Mouse (Mus musculus): Measurements from ENCODE around the gene Defb35. TPM values are rescaled to one million over a fixed set of nuclear protein-coding genes. Genes with fewer than 3 reads are reported as not detected.
"Not testable (repeated sequence)": the region's sequence is repeated elsewhere in the genome, so short reads cannot be mapped to it uniquely, and the experiment has no call there.

Gene Defb35
- not detected in 2 replicates for polyA plus RNA-seq (2015; fragmentation: Nextera tagmentation; extraction: Ambion mirVana)

DNA sequence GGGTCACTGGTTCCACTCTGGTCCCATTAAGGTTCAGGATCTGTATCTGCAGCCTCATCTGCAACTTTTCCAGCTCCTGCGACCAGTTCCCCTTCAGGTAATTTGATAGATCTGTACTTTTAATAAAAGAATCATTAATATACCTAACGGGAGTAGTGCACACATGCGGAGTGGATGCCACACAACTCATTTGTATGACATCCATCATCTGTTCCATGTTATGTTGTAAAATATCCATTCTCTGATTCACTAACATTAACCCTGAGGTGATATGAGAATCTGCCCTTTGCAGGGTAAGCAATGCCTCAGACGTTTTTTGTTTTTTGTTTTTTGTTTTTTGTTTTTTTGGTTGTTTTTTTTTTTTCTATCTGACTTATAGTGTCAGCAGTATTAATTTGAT lies at the start of gene Defb35:
Gene Defb35, plus strand, starts transcription at position 301 of the 400 bp plus-strand sequence.
- WGBS, result 78% methylated on average over 4 of the region's 4 CpGs
- H3K9me3 ChIP-seq, result not testable (repeated sequence)

DNA sequence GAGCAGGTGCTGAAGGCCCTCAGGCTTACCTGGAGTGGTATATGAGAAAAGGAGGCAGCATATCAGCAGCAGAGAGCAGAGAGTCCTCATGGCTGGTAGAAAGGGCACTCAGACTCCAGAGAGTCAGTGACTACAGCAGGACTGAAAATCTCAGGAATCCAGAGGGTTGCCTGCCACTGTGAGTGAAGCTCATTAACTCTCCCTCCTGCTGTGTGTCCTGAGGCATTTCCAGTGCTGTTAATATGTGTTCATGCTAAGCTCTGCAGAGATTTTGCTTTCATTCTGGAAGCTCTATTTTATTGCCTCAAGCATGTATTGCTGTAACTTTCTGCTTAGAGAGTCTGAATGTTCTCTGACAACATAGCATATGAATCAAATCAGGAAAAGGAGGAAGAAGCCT lies 31.9 kb upstream of the Defb35 start, which contains the start of gene Defb11:
Gene Defb11, minus strand, starts transcription at position 123 of the 400 bp plus-strand sequence.
- H3K9ac ChIP-seq; H3K27ac ChIP-seq; H3K27me3 ChIP-seq (replicated peaks); H3K4me3 ChIP-seq (replicated peaks); H3K4me1 ChIP-seq; H3K36me3 ChIP-seq; ATAC-seq (ENCODE audit: insufficient read depth, low FRiP score, low read depth); H3K9me3 ChIP-seq; H3K4me2 ChIP-seq: not testable (repeated sequence)

More for the DNA sequence above, at the start of gene Defb35:
- H3K4me1 ChIP-seq; ATAC-seq (ENCODE audit: insufficient read depth, low FRiP score, low read depth); H3K9ac ChIP-seq; H3K4me2 ChIP-seq; H3K4me3 ChIP-seq (replicated peaks); H3K36me3 ChIP-seq; H3K27me3 ChIP-seq (replicated peaks); H3K27ac ChIP-seq: not testable (repeated sequence)

DNA sequence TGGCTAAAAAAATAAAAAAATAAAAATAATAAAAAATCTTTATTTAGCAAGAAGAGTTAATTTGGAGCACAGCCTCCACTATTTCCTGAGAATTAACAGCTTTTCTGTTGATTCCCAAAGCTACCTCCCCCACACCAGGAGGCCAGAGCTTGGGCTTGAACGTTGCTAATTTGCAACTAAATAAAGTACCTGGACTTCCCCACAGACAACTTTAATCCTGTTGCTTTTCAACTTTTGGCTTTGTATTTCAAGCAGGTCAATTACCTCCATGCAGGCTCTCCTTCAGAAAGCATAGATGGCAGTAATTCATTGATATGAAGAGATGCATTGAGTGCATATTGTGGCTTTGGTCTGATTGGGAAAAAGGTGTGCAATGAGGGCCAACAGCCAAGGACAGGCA lies 26.2 kb upstream of the Defb35 start:
- H3K36me3 ChIP-seq, result no peaks in the 10 kb centered on the region
- H3K4me3 ChIP-seq (replicated peaks), result no peak overlapping the region
- no peaks in the 10 kb centered on the region for H3K9me3 ChIP-seq
- 12% methylated on average over 1 of the region's 1 CpGs for whole genome bisulfite sequencing
- no peak for ATAC-seq (ENCODE audit: insufficient read depth, low FRiP score, low read depth)
- H3K27me3 ChIP-seq (replicated peaks), result no peaks in the 10 kb centered on the region
- H3K9ac ChIP-seq, result no peak overlapping the region
- H3K4me1 ChIP-seq, result no peaks in the 10 kb centered on the region
- no peak overlapping the region for H3K4me2 ChIP-seq
- H3K27ac ChIP-seq, result no peak overlapping the region

DNA sequence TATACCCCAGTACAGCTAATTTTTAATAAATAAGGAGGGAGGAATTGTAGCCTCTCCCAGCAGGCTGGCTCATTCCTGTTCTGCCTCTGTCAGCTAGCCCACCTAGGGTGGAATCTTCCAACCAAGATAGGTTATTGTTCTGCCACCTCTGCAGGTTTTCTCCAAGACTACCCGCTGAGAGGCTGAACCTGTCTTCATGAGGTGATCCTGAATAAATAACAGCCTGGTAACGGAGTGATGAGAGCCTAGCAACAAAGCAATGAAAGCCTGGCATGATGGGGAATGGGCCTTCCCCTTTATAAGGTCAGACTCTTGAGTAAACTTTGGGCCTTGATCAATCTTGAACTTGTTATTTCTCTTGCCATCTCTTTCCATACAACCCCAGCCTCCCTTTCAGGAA lies 25.6 kb upstream of the Defb35 start:
- Histone ChIP-seq H3K9ac (no peak overlapping the region), H3K4me1 (no peaks in the 10 kb centered on the region), H3K27me3 (replicated peaks) (no peaks in the 10 kb centered on the region), H3K4me2 (no peak overlapping the region), H3K9me3 (no peaks in the 10 kb centered on the region), H3K4me3 (replicated peaks) (no peak overlapping the region), H3K27ac (no peak overlapping the region), H3K36me3 (no peaks in the 10 kb centered on the region)
- 24% methylated on average over 2 of the region's 2 CpGs for WGBS
- no peak for ATAC-seq (ENCODE audit: insufficient read depth, low FRiP score, low read depth)

DNA sequence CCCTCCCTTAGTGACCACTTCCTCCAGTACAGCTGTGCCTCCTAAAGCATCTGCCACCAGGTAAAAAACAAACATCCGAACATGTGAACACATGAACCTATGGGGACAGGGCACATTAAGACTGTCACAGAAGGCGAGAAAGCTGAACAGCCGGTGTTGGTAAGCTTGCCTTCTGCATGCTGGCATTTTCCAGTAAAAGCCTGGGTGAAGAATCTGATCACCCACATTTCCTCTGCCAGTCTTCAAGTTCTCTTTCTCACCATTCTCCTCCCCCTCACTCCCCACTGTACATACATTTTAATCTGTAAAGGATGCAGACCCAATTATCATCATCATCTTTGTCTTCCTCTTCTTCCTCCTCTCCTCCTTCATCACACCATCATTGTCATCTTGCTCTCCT lies 22.5 kb upstream of the Defb35 start:
- Histone ChIP-seq H3K4me2 (no peak overlapping the region), H3K4me1 (no peaks in the 10 kb centered on the region), H3K9ac (no peak overlapping the region), H3K9me3 (no peaks in the 10 kb centered on the region), H3K4me3 (replicated peaks) (no peak overlapping the region), H3K27ac (no peak overlapping the region), H3K36me3 (no peaks in the 10 kb centered on the region), H3K27me3 (replicated peaks) (no peaks in the 10 kb centered on the region)
- WGBS, result 82% methylated on average over 3 of the region's 3 CpGs
- ATAC-seq (ENCODE audit: insufficient read depth, low FRiP score, low read depth), result no peak

DNA sequence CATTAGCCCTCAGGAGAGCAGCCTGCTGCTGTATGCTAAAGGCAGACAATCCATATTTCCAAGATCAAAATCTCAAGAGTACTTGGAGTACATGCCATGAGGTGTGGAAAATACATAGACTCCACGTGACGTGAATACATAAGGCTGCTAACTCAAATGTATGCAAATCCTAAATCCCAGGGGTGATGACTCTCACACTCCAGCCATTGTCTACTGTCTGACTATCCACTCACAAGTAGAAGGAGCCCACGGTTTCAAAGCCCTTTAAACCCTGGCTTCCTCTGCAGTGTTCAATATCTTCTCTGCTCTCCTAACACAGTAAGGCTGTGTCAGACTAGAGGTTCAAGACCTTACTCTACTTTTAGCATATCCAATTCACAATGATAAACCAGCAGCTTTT lies 7.4 kb upstream of the Defb35 start:
- WGBS, result 74% methylated on average over 3 of the region's 3 CpGs
- not testable (repeated sequence) for H3K4me2 ChIP-seq; H3K27ac ChIP-seq; H3K4me1 ChIP-seq; H3K27me3 ChIP-seq (replicated peaks); H3K9me3 ChIP-seq; H3K4me3 ChIP-seq (replicated peaks); H3K9ac ChIP-seq; H3K36me3 ChIP-seq; ATAC-seq (ENCODE audit: insufficient read depth, low FRiP score, low read depth)

DNA sequence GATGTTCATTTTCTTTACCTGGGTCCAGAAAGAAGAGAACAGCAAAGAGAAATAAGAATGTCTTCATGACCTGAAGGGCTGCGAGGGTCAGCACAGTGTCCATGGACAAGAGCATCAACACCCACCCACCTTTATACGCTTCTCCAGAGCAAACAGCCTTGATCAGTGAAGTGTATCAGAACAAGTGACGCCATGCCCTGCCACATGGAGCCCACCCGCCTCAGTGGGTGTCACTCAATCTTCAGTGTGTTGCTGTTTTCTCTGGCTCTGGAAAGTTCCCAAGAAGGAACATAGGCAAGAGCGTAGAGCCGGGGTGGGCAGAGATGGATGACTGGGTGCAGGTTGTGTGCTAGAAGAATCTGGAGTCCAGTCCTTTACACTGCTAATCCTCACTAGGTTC lies 5.5 kb upstream of the Defb35 start, which contains the start of gene Defb15:
Gene Defb15, minus strand, starts transcription at position 101 of the 400 bp plus-strand sequence.
- Histone ChIP-seq H3K9ac (no peak within 1 kb of the TSS), H3K9me3 (no peaks in the 10 kb centered on the region), H3K36me3 (no peaks in the 10 kb centered on the region), H3K4me3 (replicated peaks) (no peak within 1 kb of the TSS), H3K27ac (no peak within 1 kb of the TSS), H3K4me1 (no peaks in the 10 kb centered on the region), H3K4me2 (no peak within 1 kb of the TSS), H3K27me3 (replicated peaks) (no peaks in the 10 kb centered on the region)
- WGBS, result 90% methylated on average over 6 of the region's 6 CpGs
- ATAC-seq (ENCODE audit: insufficient read depth, low FRiP score, low read depth), result no peak

DNA sequence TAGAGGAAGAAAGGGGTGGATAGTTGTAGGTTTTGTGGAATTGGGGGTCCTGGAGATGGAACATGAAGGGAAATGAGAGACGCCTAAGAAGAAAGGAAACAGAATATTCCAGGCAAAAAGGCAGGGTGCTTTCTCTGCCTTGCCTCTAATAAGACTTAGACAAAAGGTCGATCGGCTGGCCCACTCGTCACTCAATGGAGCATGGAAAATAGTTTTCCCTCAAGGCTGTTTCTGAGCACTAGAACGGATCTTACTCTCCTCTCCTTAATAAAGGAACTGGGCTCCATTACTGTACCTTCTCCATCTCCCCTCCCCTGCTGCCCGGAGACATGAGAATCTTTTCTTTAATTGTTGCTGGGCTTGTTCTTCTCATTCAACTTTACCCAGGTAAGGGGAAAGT lies 8.3 kb downstream of the Defb35 start, which contains the start of gene Defb13:
Gene Defb13, plus strand, starts transcription at position 301 of the 400 bp plus-strand sequence.
- Histone ChIP-seq H3K4me2 (no peak within 1 kb of the TSS), H3K9ac (no peak within 1 kb of the TSS), H3K27me3 (replicated peaks) (no peaks in the 10 kb centered on the region), H3K27ac (no peak within 1 kb of the TSS), H3K9me3 (no peaks in the 10 kb centered on the region), H3K36me3 (no peaks in the 10 kb centered on the region), H3K4me1 (no peaks in the 10 kb centered on the region), H3K4me3 (replicated peaks) (no peak within 1 kb of the TSS)
- no peak for ATAC-seq (ENCODE audit: insufficient read depth, low FRiP score, low read depth)
- WGBS, result 82% methylated on average over 6 of the region's 6 CpGs

DNA sequence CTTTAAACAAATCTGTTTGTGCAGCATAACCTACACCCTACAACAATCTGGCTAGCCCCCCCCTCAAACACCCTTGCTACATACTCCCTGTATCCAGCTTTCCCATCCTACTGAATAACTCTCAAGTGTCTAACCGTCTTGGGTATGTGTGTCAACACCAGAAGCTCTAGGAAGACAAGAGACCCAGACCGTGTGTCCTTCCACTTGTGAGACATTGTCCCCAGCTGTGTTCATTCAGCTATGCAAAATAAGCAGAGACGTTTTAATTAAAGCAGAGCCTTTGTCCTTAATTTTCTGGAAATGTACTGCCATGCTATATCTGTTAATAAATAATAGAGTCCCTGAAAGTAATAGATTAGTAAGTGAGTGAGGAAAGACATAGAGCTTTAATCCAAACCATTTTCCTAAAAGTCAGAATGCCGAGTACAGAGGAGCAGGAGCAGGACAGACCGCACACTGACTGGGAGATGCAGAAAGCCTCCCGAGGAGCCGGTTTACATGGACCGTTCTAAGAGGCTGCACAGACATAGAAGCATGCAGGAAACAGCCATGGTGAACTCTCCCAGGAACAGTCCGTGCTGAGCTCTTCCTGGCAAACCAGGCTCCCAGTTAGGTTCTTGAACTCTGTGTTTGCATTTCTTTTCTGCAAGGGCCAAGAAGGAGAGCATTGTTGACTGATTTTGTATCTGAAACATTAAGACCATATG lies 9.3 kb downstream of the Defb35 start:
- 67% methylated on average over 9 of the region's 9 CpGs for WGBS
- Histone ChIP-seq H3K4me1 (no peaks in the 10 kb centered on the region), H3K4me3 (replicated peaks) (no peak overlapping the region), H3K9me3 (no peaks in the 10 kb centered on the region), H3K4me2 (no peak overlapping the region), H3K9ac (no peak overlapping the region), H3K27ac (no peak overlapping the region), H3K27me3 (replicated peaks) (no peaks in the 10 kb centered on the region), H3K36me3 (no peaks in the 10 kb centered on the region)
- no peak for ATAC-seq (ENCODE audit: insufficient read depth, low FRiP score, low read depth)

DNA sequence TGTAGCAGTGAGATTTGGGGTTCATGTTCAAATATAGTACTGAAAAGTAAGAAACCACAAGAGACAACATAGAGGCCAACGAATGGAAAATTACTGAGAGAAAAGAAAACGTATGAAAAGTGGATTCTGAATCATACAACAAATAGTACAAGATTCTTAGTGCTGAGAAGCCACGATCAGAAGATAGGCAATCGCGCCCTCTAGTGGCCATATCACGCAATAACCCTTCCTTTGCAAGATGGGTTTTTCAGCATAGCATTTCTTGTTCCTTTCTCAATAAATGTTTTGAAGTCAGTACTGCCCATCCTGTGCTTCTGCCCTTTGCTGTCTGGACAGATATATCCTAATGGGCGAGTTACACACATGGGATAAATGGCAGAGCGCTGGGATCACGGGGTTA lies 17.2 kb downstream of the Defb35 start:
- Histone ChIP-seq H3K27me3 (replicated peaks) (no peaks in the 10 kb centered on the region), H3K4me1 (no peaks in the 10 kb centered on the region), H3K4me3 (replicated peaks) (no peak overlapping the region), H3K27ac (no peak overlapping the region), H3K36me3 (no peaks in the 10 kb centered on the region), H3K9ac (no peak overlapping the region), H3K9me3 (no peaks in the 10 kb centered on the region), H3K4me2 (no peak overlapping the region)
- no peak for ATAC-seq (ENCODE audit: insufficient read depth, low FRiP score, low read depth)
- WGBS, result 7% methylated on average over 9 of the region's 9 CpGs

DNA sequence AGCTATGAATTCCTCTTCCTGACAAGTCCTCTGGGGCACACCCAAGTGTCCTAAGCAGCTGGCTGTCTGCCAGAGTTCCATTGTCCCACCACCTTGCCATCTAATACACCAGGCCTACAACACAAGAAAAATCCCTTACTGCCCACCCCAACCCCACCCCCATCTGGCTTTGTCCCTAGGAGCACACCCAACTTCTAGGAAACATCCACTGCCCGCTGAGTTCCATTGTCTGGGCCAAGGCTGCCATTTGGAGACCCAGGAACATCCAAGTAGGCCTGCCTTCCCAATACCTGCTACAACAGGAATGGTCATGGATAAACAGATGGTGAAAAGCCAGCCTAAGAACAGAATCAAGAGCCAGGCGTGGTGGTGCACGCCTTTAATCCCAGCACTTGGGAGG lies 18.2 kb downstream of the Defb35 start:
- H3K27me3 ChIP-seq (replicated peaks), result no peaks in the 10 kb centered on the region
- 81% methylated on average over 3 of the region's 3 CpGs for WGBS

DNA sequence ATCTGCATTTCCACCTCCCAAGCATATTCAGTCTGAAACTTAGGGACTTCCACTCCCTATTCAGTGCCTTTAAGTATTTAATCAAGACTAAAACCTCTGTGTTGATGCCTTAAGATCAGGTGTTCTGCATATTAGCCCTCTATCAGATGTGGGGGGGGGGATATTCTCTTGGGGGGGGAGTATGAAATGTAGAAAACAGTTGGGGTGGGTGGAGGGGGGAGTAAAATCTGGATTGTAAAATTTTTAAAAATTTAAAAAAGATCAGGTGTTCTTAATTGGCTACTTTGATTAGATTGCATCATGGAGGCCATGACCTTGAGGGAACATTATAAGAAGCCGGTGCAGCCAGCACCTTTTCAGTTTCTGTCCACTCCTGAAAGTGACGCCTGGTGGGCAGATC lies 20.3 kb downstream of the Defb35 start, which contains the start of gene Fam90a1a:
Gene Fam90a1a, plus strand, starts transcription at position 301 of the 400 bp plus-strand sequence.
- 71% methylated on average over 2 of the region's 2 CpGs for WGBS
- no peak within 1 kb of the TSS for H3K4me2 ChIP-seq
- H3K27me3 ChIP-seq (replicated peaks), result no peaks in the 10 kb centered on the region
- H3K9ac ChIP-seq, result no peak within 1 kb of the TSS
- ATAC-seq (ENCODE audit: insufficient read depth, low FRiP score, low read depth), result no peak
- no peak within 1 kb of the TSS for H3K4me3 ChIP-seq (replicated peaks)
- H3K36me3 ChIP-seq, result no peaks in the 10 kb centered on the region
- no peaks in the 10 kb centered on the region for H3K9me3 ChIP-seq
- H3K27ac ChIP-seq, result no peak within 1 kb of the TSS
- no peaks in the 10 kb centered on the region for H3K4me1 ChIP-seq

More for the DNA sequence above, 18.2 kb downstream of the Defb35 start:
- Histone ChIP-seq H3K36me3 (no peaks in the 10 kb centered on the region), H3K4me1 (no peaks in the 10 kb centered on the region), H3K4me3 (replicated peaks) (no peak overlapping the region), H3K9ac (no peak overlapping the region), H3K27ac (no peak overlapping the region), H3K9me3 (no peaks in the 10 kb centered on the region), H3K4me2 (no peak overlapping the region)
- ATAC-seq (ENCODE audit: insufficient read depth, low FRiP score, low read depth), result no peak
